Mouse (Mus musculus) layer of hippocampus, postnatal 14 days (tissue): ENCODE results near the gene Ddx42. TPM values are rescaled to one million over a fixed set of nuclear protein-coding genes. Genes with fewer than 3 reads are reported as not detected.
"Not testable (repeated sequence)": the region's sequence is repeated elsewhere in the genome, so short reads cannot be mapped to it uniquely, and the experiment has no call there.

ENCODE experiments used
- DNase-seq, 2 experiments: peaks; one replicate each; pipeline ENCODE4 v3.0.0; 2021 to 2022; ENCODE audit warnings: low spot score in 2 of 2, mixed read lengths in 1 of 2
- total RNA-seq, 2 experiments: library from RNA; stranded (reverse); gene quantifications; 2 replicates each; pipeline ENCODE4 v1.2.3; 2021

Ddx42 gene
- total RNA-seq, 2 experiments from 2014 or later, result 67.4 to 67.8 TPM

DNA sequence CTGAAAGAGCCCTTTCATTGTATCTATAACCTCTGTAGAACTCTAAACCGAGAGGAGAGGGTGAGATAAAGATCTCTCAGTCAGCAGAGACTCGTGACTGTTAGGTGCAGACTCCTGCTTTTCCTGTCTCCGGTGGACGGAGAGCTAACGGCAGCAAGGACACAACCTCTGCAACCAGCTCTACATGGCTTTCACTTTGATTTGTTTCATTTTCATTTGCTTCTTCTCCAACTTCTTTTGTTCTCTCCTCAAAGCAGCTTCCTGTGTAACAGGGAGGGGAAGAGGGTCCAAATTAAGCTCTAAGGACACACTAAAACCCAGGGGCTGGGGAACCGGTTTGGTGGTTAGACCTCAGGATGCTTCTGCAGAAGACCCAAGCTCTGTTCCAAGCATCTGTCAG lies 16.0 kb upstream of the Ddx42 start:
- DNase-seq, result no peak

DNA sequence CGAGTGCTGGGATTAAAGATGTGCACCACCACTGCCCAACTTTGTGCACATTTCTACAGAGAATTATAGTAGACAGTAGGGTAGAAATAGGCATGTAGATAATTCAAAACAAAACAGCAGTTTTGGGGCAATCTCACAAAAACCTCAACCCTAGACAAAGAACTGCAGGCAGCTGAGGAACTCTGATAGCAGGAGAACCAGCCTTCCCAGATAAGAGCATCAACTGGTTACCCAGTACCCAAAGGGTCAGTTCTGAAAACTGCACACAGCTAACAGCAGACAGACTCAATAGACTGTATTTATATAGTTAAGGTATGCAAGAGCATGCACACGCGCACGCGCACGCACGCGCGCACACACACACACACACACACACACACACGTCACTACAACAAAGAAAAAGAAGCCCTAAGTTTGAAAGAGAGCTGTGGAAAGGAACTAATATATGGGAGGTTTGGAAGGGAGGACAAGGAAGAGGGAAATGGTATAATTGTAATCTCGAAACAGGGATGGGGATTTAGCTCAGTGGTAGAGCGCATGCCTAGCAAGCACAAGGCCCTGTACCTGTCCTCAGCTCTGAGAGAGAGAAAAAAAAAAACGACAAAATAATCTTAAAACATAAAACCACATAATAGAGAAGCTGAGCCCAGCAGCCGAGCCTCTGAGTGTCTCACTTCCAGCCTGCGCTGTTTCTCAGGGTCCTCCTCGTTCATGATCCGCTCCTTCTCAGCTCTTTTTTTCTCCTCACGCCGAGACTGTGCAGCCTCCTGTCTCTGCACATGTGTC lies 15.2 kb upstream of the Ddx42 start:
- DNase-seq, result no peak

DNA sequence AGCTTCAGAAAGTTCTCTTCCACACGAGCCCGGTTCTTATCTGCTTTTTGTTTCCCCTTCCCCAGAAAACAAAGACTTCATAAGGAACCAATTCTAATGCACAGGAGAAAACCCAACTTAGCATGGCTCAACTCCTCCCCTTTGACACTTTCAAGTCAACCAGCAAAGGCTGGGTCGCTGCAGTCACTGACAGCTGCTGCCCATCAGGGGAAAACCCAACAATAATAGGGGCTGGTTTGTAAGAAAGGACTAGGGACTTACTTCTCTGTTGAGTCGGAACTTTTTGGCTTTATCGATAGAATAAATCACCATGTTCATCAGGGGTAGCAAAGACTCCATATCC lies 14.6 kb upstream of the Ddx42 start, which contains the start of gene Strada:
Gene Strada, minus strand, starts transcription at position 46 of the 343 bp plus-strand sequence.
- DNase-seq, result no peak

DNA sequence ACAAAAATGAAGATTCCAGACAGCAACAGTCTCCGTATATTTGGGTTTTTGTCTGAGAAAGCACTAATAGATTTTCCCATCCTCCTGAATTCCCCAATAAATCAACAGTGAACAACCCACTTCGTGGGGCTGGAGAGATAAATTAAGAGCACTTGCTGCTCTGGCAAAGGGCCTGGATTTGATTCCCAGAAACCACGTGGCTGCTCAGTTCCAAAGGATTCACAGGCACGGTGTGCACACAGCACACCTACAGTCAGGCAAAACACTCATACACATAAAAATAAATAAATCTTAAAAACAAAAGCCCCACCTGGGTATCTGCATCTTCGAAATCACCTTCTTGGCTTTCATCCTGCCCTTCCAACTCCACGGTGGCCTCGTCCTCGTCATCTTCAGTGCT lies 4.0 kb upstream of the Ddx42 start:
- DNase-seq, result no peak

DNA sequence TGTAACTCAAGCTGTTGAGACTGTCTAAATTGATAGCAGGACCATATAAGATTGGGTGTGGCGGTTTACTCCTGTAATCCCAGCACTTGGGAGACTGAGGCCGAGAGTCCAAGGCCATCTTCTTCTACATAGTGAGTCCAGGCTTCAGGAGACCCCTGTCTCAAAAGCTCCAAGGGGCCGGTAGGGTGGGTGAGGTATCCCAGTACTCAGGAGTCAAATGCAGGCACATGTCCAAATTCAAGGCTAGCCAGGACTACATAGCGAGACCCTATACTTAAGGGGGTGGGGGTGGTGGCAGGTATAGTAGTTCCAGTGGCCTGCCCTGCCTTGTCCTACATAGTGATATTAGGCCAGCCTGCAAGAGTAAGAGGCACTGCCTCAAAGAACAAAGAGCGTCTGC lies 1.9 kb upstream of the Ddx42 start:
- DNase-seq, result no peak

DNA sequence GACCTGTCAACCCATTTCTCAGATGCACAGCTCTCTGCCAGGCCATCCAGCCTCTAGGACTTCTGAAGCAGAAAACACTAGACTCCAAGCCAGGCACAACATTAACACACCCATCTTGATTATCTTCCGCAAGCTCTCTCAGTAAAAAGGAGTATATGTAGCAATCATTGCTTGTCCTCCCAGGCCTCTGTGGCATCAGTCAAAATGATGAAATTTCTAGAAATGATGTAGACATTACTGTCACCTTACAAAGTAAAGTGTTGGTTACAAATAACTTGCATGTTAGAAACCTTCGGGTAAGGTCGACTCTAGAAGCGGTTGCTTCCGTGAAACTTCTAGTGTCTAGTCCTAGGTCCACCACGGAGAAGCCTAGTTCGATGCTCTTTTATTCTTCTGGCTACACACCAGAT lies 1.3 kb upstream of the Ddx42 start:
- DNase-seq, result no peak

DNA sequence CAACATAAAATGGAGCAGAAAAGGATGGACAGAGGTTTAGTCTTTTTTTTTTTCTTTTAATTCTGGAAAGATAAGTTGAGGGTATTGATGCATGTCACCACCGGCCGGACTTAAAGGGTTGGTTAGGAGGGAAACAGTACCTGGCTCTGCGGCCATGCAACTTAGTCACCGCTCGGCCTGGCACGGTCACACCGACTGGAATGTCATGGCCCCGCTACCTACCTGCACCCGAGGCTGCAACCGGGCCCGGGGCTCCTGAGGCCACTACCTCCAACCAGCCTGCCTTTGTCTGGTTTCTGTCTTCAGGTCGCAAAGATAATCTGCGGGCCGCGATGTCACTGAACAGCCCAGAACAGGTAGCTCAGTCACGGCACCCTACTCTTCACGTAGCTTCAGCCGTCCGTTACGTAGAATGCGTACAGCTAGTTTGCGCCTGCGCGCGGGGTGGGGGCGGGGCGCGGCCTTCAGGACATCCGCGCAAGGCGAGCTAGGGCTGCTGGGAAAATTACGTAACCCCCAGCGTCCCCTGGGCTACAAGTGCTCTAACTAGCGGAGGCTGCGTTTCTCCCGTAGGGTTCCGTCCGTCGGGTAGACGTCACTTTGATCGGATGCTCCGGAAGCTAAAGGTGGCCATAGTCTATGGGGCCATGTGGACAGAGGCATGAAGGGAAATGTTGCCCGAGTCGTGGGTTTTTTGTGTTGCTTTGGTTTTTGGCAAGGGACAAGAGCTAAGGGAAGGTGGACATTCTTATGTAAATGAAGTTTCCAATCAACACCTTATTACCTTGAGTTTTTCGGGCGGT lies 598 bp upstream of the Ddx42 start, which contains the start of gene Ccdc47:
Gene Ccdc47, minus strand, starts transcription at position 418 of the 803 bp plus-strand sequence.
- peak; percentile 93 to 99 for DNase-seq

DNA sequence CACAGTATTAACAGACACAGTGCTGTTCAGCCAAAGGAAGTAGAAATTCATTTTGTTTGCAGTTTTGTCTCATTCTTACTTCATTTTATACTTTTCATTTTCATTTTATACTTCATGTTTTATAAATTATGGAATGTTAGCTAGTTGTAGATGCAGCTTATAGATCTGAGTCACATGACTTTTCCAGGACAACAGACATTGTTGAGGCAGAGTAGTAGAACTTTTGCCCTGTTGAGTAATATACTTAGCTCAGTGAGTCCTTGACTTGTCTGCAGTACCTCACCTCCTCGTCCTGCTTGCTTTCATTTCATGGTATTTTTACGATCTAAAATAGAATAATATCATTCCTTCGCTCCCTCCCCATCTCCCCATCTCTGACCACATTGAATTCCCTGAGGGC lies 3.9 kb downstream of the Ddx42 start:
- no peak for DNase-seq

DNA sequence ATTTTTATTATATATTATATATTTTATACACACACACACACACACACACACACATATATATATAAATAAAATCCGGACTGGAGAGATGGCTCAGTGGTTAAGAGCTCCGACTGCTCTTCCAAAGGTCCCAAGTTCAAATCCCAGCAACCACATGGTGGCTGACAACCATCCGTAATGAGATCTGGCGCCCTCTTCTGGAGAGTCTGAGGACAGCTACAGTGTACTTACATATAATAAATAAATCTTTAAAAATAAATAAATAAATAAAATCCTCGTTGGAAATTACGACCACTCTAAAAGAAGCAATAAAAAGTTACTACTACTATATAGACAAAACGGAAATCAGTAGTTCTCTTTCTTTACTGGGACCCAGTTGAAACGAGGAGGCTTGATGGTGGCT lies 17.3 kb downstream of the Ddx42 start:
- not testable (repeated sequence) for DNase-seq

DNA sequence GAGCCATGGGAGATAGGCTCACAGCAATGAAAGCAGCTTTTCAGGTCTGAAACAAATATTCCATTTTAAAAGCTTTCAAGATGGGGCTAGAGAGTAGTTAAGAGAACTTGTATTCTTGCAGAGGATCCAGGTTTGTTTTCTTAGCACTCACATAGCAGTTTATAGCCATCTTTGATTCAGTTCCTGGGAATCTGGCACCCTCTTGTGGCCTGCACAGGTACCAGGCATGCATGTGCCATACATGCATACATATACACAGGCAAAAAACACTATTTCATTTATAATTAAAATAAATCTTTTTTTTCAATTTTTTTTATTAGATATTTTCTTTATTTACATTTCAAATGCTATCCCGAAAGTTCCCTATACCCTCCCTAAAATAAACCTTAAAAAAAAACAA lies 30.1 kb downstream of the Ddx42 start:
- DNase-seq, result no peak

DNA sequence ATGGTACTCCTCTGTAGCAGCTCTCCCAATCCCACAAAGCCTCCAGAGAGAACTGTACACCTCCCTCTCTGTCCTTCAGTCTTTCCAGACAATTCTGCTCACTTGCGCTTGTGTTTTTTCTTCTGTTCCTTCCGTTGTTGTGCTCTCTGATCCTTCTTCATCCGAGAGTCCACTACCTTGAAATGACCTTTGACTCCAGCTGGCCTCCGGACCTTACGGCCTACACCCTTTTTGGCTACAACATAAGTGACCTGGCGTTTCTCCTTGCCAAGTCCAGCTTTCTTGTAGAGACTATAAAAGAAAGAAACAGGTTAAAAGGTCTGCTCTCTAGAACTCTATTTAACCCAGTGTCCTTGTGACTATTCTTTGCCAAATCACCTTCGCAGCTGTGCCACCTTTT lies 32.6 kb downstream of the Ddx42 start:
- no peak for DNase-seq

DNA sequence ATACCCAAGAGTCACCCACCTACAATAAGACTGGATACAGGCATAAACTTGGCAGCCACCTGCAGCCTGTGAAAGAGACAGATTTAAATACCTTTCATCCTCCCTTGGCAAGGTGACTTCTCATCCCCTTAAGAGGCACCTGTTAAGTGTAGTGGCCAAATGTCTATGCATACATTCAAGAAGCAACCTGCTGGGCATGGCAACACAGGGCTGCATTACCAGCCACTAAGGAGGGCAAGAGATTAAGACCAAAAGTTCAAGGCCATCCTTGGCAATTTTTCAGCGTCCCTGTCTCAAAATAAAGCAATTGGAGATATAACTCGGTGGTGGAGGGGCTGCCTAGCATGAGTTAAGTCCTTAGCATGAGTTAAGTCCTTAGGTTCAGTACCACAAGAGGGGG lies 38.0 kb downstream of the Ddx42 start:
- no peak for DNase-seq

DNA sequence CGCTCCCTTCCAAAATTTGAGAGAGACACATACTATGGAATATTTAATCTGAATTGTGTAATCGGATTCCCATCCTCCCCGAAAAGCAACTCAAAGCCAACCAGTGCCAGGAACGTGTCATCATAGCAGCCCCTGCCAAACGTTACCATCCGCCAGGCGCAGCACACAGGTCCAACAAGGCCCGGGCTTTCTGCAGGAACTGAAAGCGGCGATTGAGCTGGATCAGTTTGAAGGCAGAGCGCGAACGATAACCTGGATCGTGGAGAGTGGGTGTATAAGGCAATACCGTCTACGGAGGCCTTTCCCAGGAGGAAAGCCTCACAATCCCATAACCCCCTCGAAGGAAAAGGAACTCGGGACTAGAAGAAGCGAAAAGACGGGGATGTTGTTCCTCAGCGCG lies 38.4 kb downstream of the Ddx42 start:
- no peak for DNase-seq

DNA sequence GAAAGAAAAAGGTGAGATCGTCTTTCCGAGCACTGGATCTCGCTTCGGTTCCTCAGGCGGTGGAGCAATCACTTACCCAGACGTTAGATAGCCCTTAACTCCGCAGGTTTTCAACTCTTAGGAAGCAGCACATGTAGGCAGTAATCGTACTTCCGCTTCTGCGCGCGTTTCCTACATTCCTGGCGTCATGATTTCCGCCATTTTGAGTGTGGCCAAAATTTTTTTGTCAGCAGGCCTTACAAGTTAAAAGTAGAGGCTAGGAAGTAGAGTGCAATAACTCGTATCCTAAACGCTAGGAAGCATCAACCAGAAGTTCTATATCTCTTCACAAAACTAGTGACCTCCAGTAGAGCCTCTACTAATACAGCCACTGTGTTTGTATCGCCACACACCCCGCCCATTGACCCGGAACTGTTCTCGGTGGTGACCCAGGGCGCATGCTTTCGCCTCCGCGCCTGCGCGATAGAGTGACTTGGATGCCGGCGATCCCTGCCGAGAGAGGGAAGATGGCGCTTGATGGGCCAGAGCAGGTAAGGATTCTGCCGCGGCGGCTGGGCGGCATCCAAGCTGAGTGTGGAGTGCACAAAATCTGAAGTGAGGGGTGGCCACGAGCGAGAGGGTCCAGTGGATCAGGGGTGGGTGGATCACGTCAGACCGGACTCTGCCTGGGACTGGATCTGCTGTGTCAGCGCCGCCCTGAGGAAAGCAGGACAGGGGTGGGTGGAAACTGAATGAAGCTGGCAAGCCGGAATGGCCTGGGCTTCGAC lies 39.1 kb downstream of the Ddx42 start, which contains the start of the genes Ftsj3 and Psmc5:
Gene Ftsj3, minus strand, starts transcription at position 395 of the 767 bp plus-strand sequence.
Gene Psmc5, plus strand, starts transcription at position 470 of the 767 bp plus-strand sequence.
- peak; percentile 99 for DNase-seq

DNA sequence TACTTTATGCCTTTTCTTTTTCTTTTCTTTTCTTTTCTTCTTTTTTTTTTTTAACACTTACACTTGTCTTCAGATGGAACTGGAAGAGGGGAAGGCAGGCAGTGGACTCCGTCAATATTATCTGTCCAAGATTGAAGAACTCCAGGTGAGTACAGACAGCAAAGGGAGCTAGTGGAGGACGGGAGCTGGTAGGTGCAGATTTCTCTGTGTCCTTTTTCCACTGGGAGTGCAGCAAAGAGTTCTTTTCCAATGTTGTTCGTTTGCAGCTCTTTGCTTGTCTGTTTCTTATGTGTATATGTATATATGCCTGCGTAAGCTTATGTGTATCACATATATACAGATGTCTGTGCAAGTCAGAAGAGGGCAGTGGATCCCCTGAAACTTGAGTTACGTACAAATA lies 40.0 kb downstream of the Ddx42 start:
- DNase-seq, result no peak

DNA sequence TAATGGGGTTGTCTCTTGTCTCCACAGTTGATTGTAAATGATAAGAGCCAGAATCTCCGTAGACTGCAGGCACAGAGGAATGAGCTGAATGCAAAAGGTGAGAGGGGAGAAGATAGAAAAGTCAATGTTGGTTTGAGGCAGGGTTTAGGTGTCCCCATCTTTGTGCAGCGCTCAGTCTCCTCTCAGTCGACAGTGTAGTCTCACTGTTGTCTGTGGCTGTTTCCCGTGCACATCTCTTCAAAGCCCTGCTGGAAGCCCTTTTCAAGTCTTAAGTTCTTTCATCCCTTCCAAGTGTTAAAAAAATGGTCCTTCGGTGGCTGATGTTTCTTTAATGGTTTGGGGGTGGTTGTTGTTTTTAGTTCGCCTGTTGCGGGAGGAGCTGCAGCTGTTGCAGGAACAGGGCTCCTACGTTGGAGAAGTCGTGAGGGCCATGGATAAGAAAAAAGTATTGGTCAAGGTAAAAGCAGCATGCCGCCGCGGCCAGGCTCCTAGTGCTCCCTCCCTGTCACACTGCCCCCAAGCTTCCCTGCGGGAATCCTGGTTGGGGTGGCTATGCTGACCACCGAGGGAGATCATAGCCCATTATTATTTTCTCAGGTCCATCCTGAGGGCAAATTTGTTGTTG lies 44.2 kb downstream of the Ddx42 start:
- no peak for DNase-seq

DNA sequence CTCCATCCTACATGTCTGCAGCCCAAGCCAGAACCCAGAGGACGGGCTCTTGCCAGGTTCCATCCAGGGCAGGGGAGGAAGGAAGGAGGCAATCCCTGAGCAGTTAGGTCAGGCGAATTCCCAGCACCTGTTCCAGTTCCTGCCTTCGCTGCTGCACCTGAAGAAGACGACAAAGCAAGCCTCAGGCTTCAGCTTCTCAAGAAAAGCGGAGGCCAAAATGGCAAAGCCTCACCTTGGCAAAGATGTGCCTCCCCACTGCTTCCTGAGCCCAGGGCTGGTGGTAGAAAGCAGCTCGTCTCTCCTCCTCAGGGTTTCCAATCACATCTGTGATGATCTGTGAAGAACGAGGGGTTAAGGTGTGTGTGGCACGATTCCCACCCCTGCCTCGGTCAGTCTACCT lies 47.2 kb downstream of the Ddx42 start:
- DNase-seq, result no peak

DNA sequence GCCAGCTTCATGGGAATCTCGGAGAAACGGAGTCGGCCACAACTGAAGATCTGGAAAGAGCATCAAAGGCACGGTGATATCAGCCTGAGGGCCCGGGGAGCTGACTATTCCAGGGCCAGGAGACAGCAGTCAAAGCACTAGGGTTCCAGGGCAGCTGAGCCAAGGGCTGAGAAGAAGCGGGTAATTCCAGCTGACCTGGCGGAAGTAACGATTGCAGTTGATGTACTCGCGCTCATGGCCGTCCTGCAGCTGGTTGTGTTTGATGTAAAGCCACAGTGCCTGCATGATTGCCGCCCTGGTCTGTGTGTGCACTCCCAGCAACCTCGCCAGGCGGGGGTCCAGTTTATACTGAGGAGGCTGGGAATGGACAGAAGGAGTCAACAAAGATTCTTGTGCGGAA lies 48.3 kb downstream of the Ddx42 start:
- no peak for DNase-seq

DNA sequence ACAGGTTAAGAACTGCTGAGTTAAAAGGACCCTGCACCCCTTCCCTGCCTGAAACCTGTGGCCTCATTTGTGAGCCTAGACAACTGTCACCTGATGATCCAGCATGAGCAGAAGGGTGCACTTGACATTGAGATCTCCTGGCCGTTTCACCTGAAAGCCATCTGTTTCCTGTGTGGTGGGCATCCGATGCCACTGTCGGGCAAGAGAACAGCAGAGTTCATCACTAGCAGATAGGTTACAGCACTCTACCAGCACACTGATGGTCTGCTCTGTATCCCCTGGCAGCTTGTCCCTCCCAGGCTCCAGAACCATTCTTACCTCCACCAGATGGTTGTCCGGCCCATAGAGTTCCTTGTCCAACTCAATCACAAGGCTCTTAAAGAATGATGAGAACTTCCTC lies 48.8 kb downstream of the Ddx42 start:
- no peak for DNase-seq

DNA sequence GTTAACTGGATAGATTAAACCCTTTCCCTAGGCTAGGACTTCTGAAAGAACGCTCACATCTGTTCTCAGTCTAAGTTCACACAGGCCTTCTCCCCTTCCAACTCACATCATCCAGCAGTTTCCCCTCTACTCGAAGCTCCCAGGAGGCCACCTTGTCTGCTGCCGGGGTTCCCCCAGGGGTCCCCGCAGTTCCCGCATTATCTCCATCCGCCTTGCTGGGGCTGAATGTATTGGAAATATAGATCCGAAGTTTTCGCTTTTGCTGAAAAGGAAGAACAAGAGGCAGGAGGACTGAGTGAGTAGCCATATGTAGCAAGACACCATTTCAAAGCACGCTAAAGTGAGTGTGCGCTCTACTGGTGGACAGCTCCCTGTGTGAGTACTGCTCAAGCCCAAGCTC lies 49.7 kb downstream of the Ddx42 start:
- no peak for DNase-seq

DNA sequence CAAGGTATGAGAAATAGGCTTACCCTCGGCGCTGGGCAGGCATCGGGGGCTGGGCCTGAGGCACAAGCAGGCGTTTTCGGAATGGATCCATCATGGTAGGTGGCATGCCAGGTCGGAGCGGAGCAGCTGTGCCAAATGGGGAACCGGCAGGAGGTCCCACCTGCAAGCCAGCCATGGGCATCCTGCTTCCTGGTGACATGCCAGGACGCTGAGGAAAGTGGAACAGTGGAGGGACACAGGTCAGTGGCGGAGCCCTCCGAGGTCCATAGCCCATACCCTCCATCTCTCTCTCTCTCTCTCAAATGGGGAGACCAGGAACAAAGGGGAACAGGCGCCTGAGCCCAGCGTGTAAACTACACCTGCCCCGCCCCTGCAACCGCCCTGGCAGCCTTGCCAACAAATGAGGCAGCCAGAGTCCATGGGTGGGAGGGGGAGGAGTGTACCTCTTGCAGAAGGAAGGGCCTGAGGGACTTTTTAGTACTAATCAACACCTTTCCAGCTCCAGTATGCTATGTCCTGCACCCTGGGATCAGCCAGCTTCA lies 50.7 kb downstream of the Ddx42 start:
- peak; percentile 33 to 56 for DNase-seq
